Mouse (Mus musculus) thymus, adult 2 months (tissue): ENCODE measurements around the gene Lrrc42.

Experiments
- CTCF ChIP-seq: fragments of 200-500 bp; IDR thresholded peaks from 2 replicates; pipeline ENCODE4 v1.5.1; 2012; ENCODE audit warnings: mild to moderate bottlenecking, control low read depth, low read length, moderate library complexity, borderline replicate concordance; ENCODE audit not compliant: control insufficient read depth, poor library complexity, insufficient read depth; ENCODE audit errors: extremely low read depth
- POLR2A ChIP-seq: fragments of 200-500 bp; IDR thresholded peaks from 2 replicates; pipeline ENCODE4 v1.6.1; 2012; ENCODE audit warnings: mild to moderate bottlenecking, low read length, control low read depth, moderate library complexity; ENCODE audit not compliant: control insufficient read depth, poor library complexity, insufficient read depth; ENCODE audit errors: extremely low read depth

DNA sequence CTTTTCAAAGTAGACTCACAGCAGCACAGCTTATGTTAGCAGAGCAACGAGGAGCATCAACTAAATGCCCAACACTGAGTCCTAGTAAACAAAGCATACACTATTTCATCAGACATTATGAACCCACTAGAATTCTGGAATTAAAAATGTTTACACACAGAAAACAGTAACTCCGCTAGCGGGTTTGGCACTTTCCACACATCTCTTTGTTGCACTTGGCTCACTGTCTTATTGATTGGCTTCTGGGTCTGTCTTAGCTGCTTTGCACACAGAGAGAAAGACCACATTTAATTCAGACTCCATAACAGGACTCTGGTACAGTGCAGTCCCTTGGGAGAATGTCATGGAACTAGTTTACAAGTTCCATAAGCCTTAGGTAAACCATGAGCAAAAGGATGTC is 5.3 kb downstream of the Lrrc42 start:
- TF ChIP-seq POLR2A (no peak), CTCF (no peak)
